Mouse (Mus musculus) heart, adult 2 months (tissue): ENCODE measurements at regions not wholly inside any gene's neighbourhood (a gene's known extent, or its start where the extent isn't known, plus 50 kb on each side); places are given as distances from the start of the nearest gene placed in this dataset.

Experiments used
- CTCF ChIP-seq: fragments of 200-600 bp; IDR thresholded peaks from 2 replicates; pipeline ENCODE4 v1.8.1; 2022; ENCODE audit warnings: antibody characterized with exemption, mild to moderate bottlenecking, moderate library complexity
- POLR2A ChIP-seq: fragments of 200-500 bp; IDR thresholded peaks from 2 replicates; pipeline ENCODE4 v1.6.1; 2011; ENCODE audit warnings: mild to moderate bottlenecking, low read depth, low read length, control low read depth; ENCODE audit not compliant: insufficient read depth

DNA sequence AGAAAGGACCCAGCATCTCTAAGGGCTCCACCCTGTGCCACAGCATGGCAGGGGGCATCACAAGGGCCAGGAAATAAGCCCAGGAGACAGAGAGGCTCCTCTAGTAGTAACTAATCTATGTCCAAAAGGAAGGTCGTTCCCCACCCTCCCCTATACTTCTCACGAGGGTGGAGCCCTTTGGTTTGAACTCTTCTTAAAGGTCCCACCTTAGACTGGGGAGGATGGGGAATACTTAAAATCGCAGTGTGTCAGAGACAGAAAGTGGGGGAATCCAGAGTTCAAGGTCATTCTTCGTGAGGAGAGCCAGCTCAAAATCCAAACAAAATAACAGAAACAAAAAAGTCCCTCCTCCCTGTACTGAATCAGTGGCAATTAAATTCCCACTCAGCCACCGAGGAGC lies 50.6 kb upstream of the Med13l start:
- TF ChIP-seq CTCF (no peak), POLR2A (no peak)
